In genomic region chr11:77456866-77457265, GRCm38 (mm10) we compare ENCODE assay signal across 14 mouse cellular contexts. TPM values are rescaled to one million over a fixed set of nuclear protein-coding genes. Genes with fewer than 3 reads are reported as not detected.
DNase-seq lines count a peak whose midpoint lies in the region; ATAC-seq and TF ChIP-seq lines count a peak whose summit lies in the region.
"Had no signal": no experiment of that assay in that cellular context is flagged by ENCODE, and none has a peak within 500 bp of the region (broad histone marks: within the 10 kb centered on the region; RNA-seq: fewer than 3 reads in every experiment).

No protein-coding gene starts in this region.

- no peak overlapping the region for H3K4me2 ChIP-seq in midbrain, postnatal 0 days (ENCODE audit: low read depth, low read length, poor library complexity, severe bottlenecking)
- H3K4me2 ChIP-seq in midbrain, embryonic 13.5 days (replicated peaks) = no peak overlapping the region
- no peak overlapping the region for H3K4me2 ChIP-seq in heart, embryonic 12.5 days
- H3K4me2 ChIP-seq: liver, embryonic 12.5 days; neural tube, embryonic 13.5 days had no signal

- no peaks in the 10 kb centered on the region for H3K9me3 ChIP-seq in midbrain, postnatal 0 days (ENCODE audit: low read length)
- H3K9me3 ChIP-seq in midbrain, embryonic 13.5 days = no peaks in the 10 kb centered on the region
- H3K9me3 ChIP-seq in heart, embryonic 12.5 days (replicated peaks) = no peaks in the 10 kb centered on the region
- H3K9me3 ChIP-seq: liver, embryonic 12.5 days; midbrain, embryonic 10.5 days; neural tube, embryonic 13.5 days had no signal

- ATAC-seq in midbrain, postnatal 0 days (ENCODE audit: low FRiP score) = no peak
- no peak for ATAC-seq in midbrain, embryonic 13.5 days
- no peak for ATAC-seq in heart, embryonic 12.5 days (ENCODE audit: insufficient number of reproducible peaks, low FRiP score)
- ATAC-seq: liver, embryonic 12.5 days had no signal

- H3K4me1 ChIP-seq in midbrain, postnatal 0 days (ENCODE audit: insufficient read depth, low read length) = no peaks in the 10 kb centered on the region
- peaks cover 3% of the 10 kb centered on the region for H3K4me1 ChIP-seq in midbrain, embryonic 13.5 days (replicated peaks)
- H3K4me1 ChIP-seq in heart, embryonic 12.5 days (replicated peaks) = peaks cover 20% of the 10 kb centered on the region

- H3K27ac ChIP-seq in midbrain, postnatal 0 days (ENCODE audit: low read depth, low read length) = no peak overlapping the region
- no peak overlapping the region for H3K27ac ChIP-seq in midbrain, embryonic 13.5 days
- peak overlapping the region; percentile 0; the same call in 1 of the 2 replicates for H3K27ac ChIP-seq in heart, embryonic 12.5 days (ENCODE audit: poor library complexity, severe bottlenecking)
- H3K27ac ChIP-seq: liver, embryonic 12.5 days; midbrain, embryonic 10.5 days; neural tube, embryonic 13.5 days had no signal

- TF ChIP-seq CTCF in midbrain, postnatal 0 days (IDR thresholded peaks at IDR 0.05) = no peak

- WGBS in midbrain, postnatal 0 days = 81% methylated on average over 6 of the region's 6 CpGs
- WGBS in midbrain, embryonic 13.5 days = 81% methylated on average over 6 of the region's 6 CpGs
- 34% methylated on average over 6 of the region's 6 CpGs for WGBS in heart, embryonic 12.5 days

- DNase-seq in gastrocnemius, postnatal 10 days = peak; percentile 16
- DNase-seq in gastrocnemius, adult 18-20 months (ENCODE audit: low spot score) = no peak
- peak; percentile 75 for DNase-seq in midbrain, postnatal 0 days (ENCODE audit: low spot score)
- peak; percentile 57 for DNase-seq in lung, postnatal 10 days
- no peak for DNase-seq in layer of hippocampus, adult 11-12 months (ENCODE audit: low spot score)
- no peak for DNase-seq in layer of hippocampus, postnatal 25 days (ENCODE audit: extremely low spot score in 1 of 2, low spot score in 1 of 2)
- DNase-seq: gastrocnemius, postnatal 14 days; kidney, adult 11 months; thymus, adult 18-20 months had no signal

- H3K4me3 ChIP-seq in midbrain, postnatal 0 days (ENCODE audit: low read depth, low read length) = no peak overlapping the region
- H3K4me3 ChIP-seq in midbrain, embryonic 13.5 days (replicated peaks) = no peak overlapping the region
- H3K4me3 ChIP-seq in heart, embryonic 12.5 days = no peak overlapping the region
- H3K4me3 ChIP-seq: liver, embryonic 12.5 days; midbrain, embryonic 10.5 days; neural tube, embryonic 13.5 days had no signal

- peaks cover 24% of the 10 kb centered on the region for H3K36me3 ChIP-seq in midbrain, postnatal 0 days (ENCODE audit: insufficient read depth, low read length)
- peaks cover 30% of the 10 kb centered on the region for H3K36me3 ChIP-seq in midbrain, embryonic 13.5 days
- H3K36me3 ChIP-seq in heart, embryonic 12.5 days = peaks cover 48% of the 10 kb centered on the region

- H3K9ac ChIP-seq in midbrain, postnatal 0 days (replicated peaks; ENCODE audit: low read length, poor library complexity, severe bottlenecking) = no peak overlapping the region
- H3K9ac ChIP-seq in midbrain, embryonic 13.5 days (replicated peaks) = no peak overlapping the region
- no peak overlapping the region for H3K9ac ChIP-seq in heart, embryonic 12.5 days
- H3K9ac ChIP-seq: liver, embryonic 12.5 days; neural tube, embryonic 13.5 days had no signal

- H3K27me3 ChIP-seq in midbrain, postnatal 0 days (ENCODE audit: insufficient read depth, low read length) = peaks cover 9% of the 10 kb centered on the region; the same call in 1 of the 2 replicates
- H3K27me3 ChIP-seq in midbrain, embryonic 13.5 days = peaks cover 17% of the 10 kb centered on the region
- H3K27me3 ChIP-seq in heart, embryonic 12.5 days (replicated peaks) = peaks cover 8% of the 10 kb centered on the region; the same call in 1 of the 2 replicates

RNA-seq across cellular contexts. Expression of gene Coro6, which starts 5.3 kb away (rescaled TPM):
- 10 to 100 TPM; 61.7 to 67.7 TPM for total RNA-seq in gastrocnemius, postnatal 10 days (2021)
- total RNA-seq in gastrocnemius, adult 18-20 months (2021) = 100 to 1,000 TPM; 191 to 201 TPM
- total RNA-seq in midbrain, postnatal 0 days (2014; rRNA removed) = 1.1 and 2.2 TPM in 2 replicates
- polyA plus RNA-seq in midbrain, postnatal 0 days (2015; fragmentation: Nextera tagmentation; extraction: Ambion mirVana) = 0.65 and 0.70 TPM in 2 replicates
- polyA plus RNA-seq in midbrain, embryonic 13.5 days (2015; fragmentation: Nextera tagmentation; extraction: Ambion mirVana) = 0.06 TPM in 1 of 2 replicates, not detected in the other
- 30.1 and 32.0 TPM in 2 replicates for polyA plus RNA-seq in heart, embryonic 12.5 days (2016; fragmentation: Nextera tagmentation; extraction: Ambion mirVana)
- 10 to 100 TPM; 10.1 to 16.6 TPM for total RNA-seq in layer of hippocampus, postnatal 25 days (2021)
- polyA plus RNA-seq: liver, embryonic 12.5 days; midbrain, embryonic 10.5 days had no signal

RNA-seq across cellular contexts. Expression of gene Ankrd13b, which starts 32.6 kb away (rescaled TPM):
- total RNA-seq in gastrocnemius, postnatal 10 days (2021) = 1 to 10 TPM; 7.2 to 9.3 TPM
- total RNA-seq in gastrocnemius, adult 18-20 months (2021) = 10 to 100 TPM; 10.6 to 11.6 TPM
- total RNA-seq in midbrain, postnatal 0 days (2014; rRNA removed) = 70.3 and 75.5 TPM in 2 replicates
- 41.5 and 43.6 TPM in 2 replicates for polyA plus RNA-seq in midbrain, postnatal 0 days (2015; fragmentation: Nextera tagmentation; extraction: Ambion mirVana)
- 20.8 and 27.6 TPM in 2 replicates for polyA plus RNA-seq in midbrain, embryonic 13.5 days (2015; fragmentation: Nextera tagmentation; extraction: Ambion mirVana)
- 3.7 and 4.8 TPM in 2 replicates for polyA plus RNA-seq in heart, embryonic 12.5 days (2016; fragmentation: Nextera tagmentation; extraction: Ambion mirVana)
- 10 to 100 TPM; 87.3 to 93.8 TPM for total RNA-seq in layer of hippocampus, postnatal 25 days (2021)

RNA-seq across cellular contexts. Expression of gene Git1, which starts 36.5 kb away (rescaled TPM):
- total RNA-seq in gastrocnemius, postnatal 10 days (2021) = 10 to 100 TPM; 31.5 to 39.9 TPM
- 10 to 100 TPM; 28.0 to 37.1 TPM for total RNA-seq in gastrocnemius, adult 18-20 months (2021)
- 111 and 143 TPM in 2 replicates for total RNA-seq in midbrain, postnatal 0 days (2014; rRNA removed)
- 18.5 and 19.6 TPM in 2 replicates for polyA plus RNA-seq in midbrain, postnatal 0 days (2015; fragmentation: Nextera tagmentation; extraction: Ambion mirVana)
- 13.6 and 14.9 TPM in 2 replicates for polyA plus RNA-seq in midbrain, embryonic 13.5 days (2015; fragmentation: Nextera tagmentation; extraction: Ambion mirVana)
- polyA plus RNA-seq in heart, embryonic 12.5 days (2016; fragmentation: Nextera tagmentation; extraction: Ambion mirVana) = 9.3 and 10.2 TPM in 2 replicates
- 100 to 1,000 TPM; 272 to 274 TPM for total RNA-seq in layer of hippocampus, postnatal 25 days (2021)

RNA-seq across cellular contexts. Expression of gene Abhd15, which starts 58.1 kb away (rescaled TPM):
- total RNA-seq in gastrocnemius, postnatal 10 days (2021) = under 1 TPM; 0.70 to 0.81 TPM
- under 1 TPM; 0.43 to 0.87 TPM for total RNA-seq in gastrocnemius, adult 18-20 months (2021)
- total RNA-seq in midbrain, postnatal 0 days (2014; rRNA removed) = 3.6 and 4.2 TPM in 2 replicates
- polyA plus RNA-seq in midbrain, postnatal 0 days (2015; fragmentation: Nextera tagmentation; extraction: Ambion mirVana) = 1.6 and 1.8 TPM in 2 replicates
- polyA plus RNA-seq in midbrain, embryonic 13.5 days (2015; fragmentation: Nextera tagmentation; extraction: Ambion mirVana) = 2.4 and 2.6 TPM in 2 replicates
- 0.72 and 1.4 TPM in 2 replicates for polyA plus RNA-seq in heart, embryonic 12.5 days (2016; fragmentation: Nextera tagmentation; extraction: Ambion mirVana)
- 1 to 10 TPM; 1.4 to 1.6 TPM for total RNA-seq in layer of hippocampus, postnatal 25 days (2021)

RNA-seq across cellular contexts. Expression of gene Trp53i13, which starts 58.9 kb away (rescaled TPM):
- 10 to 100 TPM in 1 of 2 experiments, 1 to 10 TPM in 1; 7.7 to 10.0 TPM for total RNA-seq in gastrocnemius, postnatal 10 days (2021)
- 1 to 10 TPM; 2.5 to 3.5 TPM for total RNA-seq in gastrocnemius, adult 18-20 months (2021)
- 7.5 and 7.8 TPM in 2 replicates for total RNA-seq in midbrain, postnatal 0 days (2014; rRNA removed)
- polyA plus RNA-seq in midbrain, postnatal 0 days (2015; fragmentation: Nextera tagmentation; extraction: Ambion mirVana) = 11.4 and 11.5 TPM in 2 replicates
- polyA plus RNA-seq in midbrain, embryonic 13.5 days (2015; fragmentation: Nextera tagmentation; extraction: Ambion mirVana) = 16.2 and 16.3 TPM in 2 replicates
- polyA plus RNA-seq in heart, embryonic 12.5 days (2016; fragmentation: Nextera tagmentation; extraction: Ambion mirVana) = 29.4 and 30.2 TPM in 2 replicates
- total RNA-seq in layer of hippocampus, postnatal 25 days (2021) = 1 to 10 TPM; 4.9 to 6.2 TPM

Comparison
In these comparisons a context has a peak if more than half of its experiments do, and no peak if none do; other contexts are left out.
1. DNase-seq: peak in gastrocnemius, postnatal 10 days (single experiment), midbrain, postnatal 0 days (single experiment) and lung, postnatal 10 days (single experiment); none in gastrocnemius, adult 18-20 months (single experiment), layer of hippocampus, adult 11-12 months (single experiment) and layer of hippocampus, postnatal 25 days (0 of 2).